Comparison of ENCODE assay signal across 8 mouse cellular contexts in the genomic region with DNA sequence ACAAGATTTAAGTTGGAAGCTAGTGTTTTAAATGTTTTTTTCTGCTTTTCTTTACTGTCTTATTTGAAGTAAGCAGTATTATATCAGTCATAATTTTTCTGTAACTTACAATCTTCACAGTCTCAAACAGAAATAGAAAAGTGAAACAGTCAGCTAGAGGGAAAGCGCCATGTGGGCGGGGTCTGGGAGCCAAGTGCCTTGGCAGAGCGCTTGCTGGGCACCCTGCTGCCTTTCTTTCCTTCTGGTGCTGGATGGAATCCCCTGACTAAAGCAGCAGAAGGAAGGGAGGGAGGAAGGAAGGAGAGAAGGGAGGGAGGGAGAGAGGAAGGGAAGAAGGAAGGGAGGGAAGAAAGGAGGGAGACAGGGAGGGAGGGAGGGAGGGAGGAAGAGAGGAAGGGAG. TPM values are rescaled to one million over a fixed set of nuclear protein-coding genes. Genes with fewer than 3 reads are reported as not detected.
DNase-seq lines count a peak whose midpoint lies in the region; ATAC-seq and TF ChIP-seq lines count a peak whose summit lies in the region.
"Not testable (repeated sequence)": the region's sequence is repeated elsewhere in the genome, so short reads cannot be mapped to it uniquely, and the experiment has no call there.

No protein-coding gene starts in this region.

- not testable (repeated sequence) for H3K9ac ChIP-seq in lung, embryonic 14.5 days

- peak; percentile 14 for DNase-seq in MEL-GATA-1-ER (ENCODE audit: extremely low read depth, low read depth)
- DNase-seq in brain, embryonic 18.5 days (ENCODE audit: low read depth, low spot score): peak; percentile 43
- DNase-seq in cerebellum, postnatal 25 days: peak; percentile 78 to 88
- DNase-seq in gastrocnemius, adult 2 months: peak; percentile 78
- peak; percentile 43 to 50 for DNase-seq in heart, postnatal 10 days
- DNase-seq in layer of hippocampus, adult 11-12 months (ENCODE audit: low spot score): peak; percentile 41
- peak; percentile 21 for DNase-seq in lung, embryonic 14.5 days
- DNase-seq in right cerebral cortex, postnatal 10 days (ENCODE audit: low spot score in 2 of 2): peak; percentile 69

- ATAC-seq in lung, embryonic 14.5 days (ENCODE audit: insufficient read depth): not testable (repeated sequence)

- H3K4me3 ChIP-seq in gastrocnemius, adult 2 months: peak overlapping the region; percentile 51
- H3K4me3 ChIP-seq in lung, embryonic 14.5 days (ENCODE audit: low read depth, low read length): not testable (repeated sequence)

- H3K27me3 ChIP-seq in lung, embryonic 14.5 days (ENCODE audit: insufficient read depth, low read length): not testable (repeated sequence)

- not testable (repeated sequence) for TF ChIP-seq CTCF in gastrocnemius, adult 2 months (IDR thresholded peaks at IDR 0.05); lung, embryonic 14.5 days (IDR thresholded peaks at IDR 0.05; ENCODE audit: low read depth)

- peak overlapping the region; percentile 77 for H3K27ac ChIP-seq in gastrocnemius, adult 2 months
- not testable (repeated sequence) for H3K27ac ChIP-seq in lung, embryonic 14.5 days (ENCODE audit: low read depth)

- H3K4me2 ChIP-seq in lung, embryonic 14.5 days: not testable (repeated sequence)

- intact Hi-C loops in gastrocnemius, adult 2 months (cut with DNase I); heart, postnatal 10 days (cut with DNase I): not testable (repeated sequence)

- not testable (repeated sequence) for H3K9me3 ChIP-seq in lung, embryonic 14.5 days (ENCODE audit: low read depth, low read length)

- WGBS in lung, embryonic 14.5 days: 35% methylated on average over 3 of the region's 3 CpGs

- H3K36me3 ChIP-seq in lung, embryonic 14.5 days (ENCODE audit: insufficient read depth): not testable (repeated sequence)

- not testable (repeated sequence) for H3K4me1 ChIP-seq in lung, embryonic 14.5 days (ENCODE audit: insufficient read depth)

RNA-seq across cellular contexts. Expression of gene Lrch3, which starts 25.4 kb away (rescaled TPM):
- total RNA-seq in gastrocnemius, adult 2 months (2021): 10 to 100 TPM; 14.1 to 16.0 TPM
- total RNA-seq in heart, postnatal 10 days (2021): 10 to 100 TPM; 32.5 to 32.6 TPM
- 26.6 and 26.9 TPM in 2 replicates for polyA plus RNA-seq in lung, embryonic 14.5 days (2014; fragmentation: Nextera tagmentation; extraction: Ambion mirVana)

Comparison
In these comparisons a context has a peak if more than half of its experiments do, and no peak if none do; other contexts are left out.
1. DNase-seq: peak in every context shown above with its lines; median percentile 83 in cerebellum, postnatal 25 days; 78 in gastrocnemius, adult 2 months; 69 in right cerebral cortex, postnatal 10 days; 46 in heart, postnatal 10 days; 43 in brain, embryonic 18.5 days; 41 in layer of hippocampus, adult 11-12 months; 21 in lung, embryonic 14.5 days; 14 in MEL-GATA-1-ER.